Mouse (Mus musculus) left cerebral cortex, adult 11 months (tissue): ENCODE data around the gene Tgfbr3l.
A peak's percentile ranks its signal among the peaks of the same experiment; 100 is the strongest.
"Not testable (repeated sequence)": the region's sequence is repeated elsewhere in the genome, so short reads cannot be mapped to it uniquely, and the experiment has no call there.

Experiments used
- DNase-seq: peaks from one replicate; pipeline ENCODE4 v3.0.0; 2022; ENCODE audit warnings: low spot score

Gene Tgfbr3l

GRCm38 (mm10) chr8:4237814-4238433, 10.1 kb upstream of the Tgfbr3l start:
- no peak for DNase-seq

- peak; percentile 100 for DNase-seq
These were observed 9.4 kb upstream of the Tgfbr3l start, which contains the start of the genes Map2k7 and Gm49320 for GRCm38 (mm10) chr8:4238434-4239192. Gene Map2k7, plus strand, starts transcription at chr8:4238740. Gene Gm49320, plus strand, starts transcription at chr8:4238865.

- no peak for DNase-seq
These were observed 8.7 kb upstream of the Tgfbr3l start for GRCm38 (mm10) chr8:4239193-4239890.

GRCm38 (mm10) chr8:4245061-4245460, 3.0 kb upstream of the Tgfbr3l start:
- DNase-seq: no peak

DNA sequence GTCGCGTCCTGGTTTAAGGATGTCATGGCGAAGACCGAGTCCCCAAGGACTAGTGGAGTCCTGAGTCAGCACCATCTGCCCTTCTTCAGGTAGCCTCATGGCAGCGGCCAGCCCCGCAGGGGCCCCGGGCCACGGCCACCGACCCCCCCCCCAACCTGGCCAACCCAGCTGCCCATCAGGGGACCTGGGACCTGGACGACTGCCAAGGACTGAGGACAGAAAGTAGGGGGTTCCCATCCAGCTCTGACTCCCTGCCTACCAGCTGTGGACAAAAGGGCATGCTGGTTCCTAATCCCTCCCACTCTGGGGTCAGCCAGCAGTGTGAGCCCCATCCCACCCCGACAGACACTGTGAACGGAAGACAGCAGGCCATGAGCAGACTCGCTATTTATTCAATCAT, 2.3 kb upstream of the Tgfbr3l start:
- no peak for DNase-seq

- DNase-seq: no peak
These were observed 773 bp upstream of the Tgfbr3l start for GRCm38 (mm10) chr8:4247241-4247640.

DNA sequence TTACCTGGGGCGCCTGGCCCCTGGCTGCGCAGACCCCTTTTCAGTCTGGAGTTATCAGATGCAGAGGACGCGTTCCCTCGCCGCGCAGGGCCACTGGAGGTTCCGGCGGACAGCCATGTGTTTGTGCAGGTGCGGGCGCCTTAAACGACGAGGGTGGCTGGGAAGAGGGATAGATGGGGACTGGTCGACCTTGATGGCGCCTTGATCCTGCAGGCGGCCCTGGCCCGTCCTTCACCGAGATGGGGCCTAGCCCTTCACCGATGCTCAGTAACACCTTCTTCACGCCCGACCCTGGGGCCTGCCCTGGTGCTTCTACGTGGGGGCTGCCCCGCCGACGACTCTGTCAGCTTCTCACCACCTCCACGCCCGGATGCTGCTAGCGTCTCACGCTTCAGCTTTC, 1.2 kb downstream of the Tgfbr3l start:
- no peak for DNase-seq

DNA sequence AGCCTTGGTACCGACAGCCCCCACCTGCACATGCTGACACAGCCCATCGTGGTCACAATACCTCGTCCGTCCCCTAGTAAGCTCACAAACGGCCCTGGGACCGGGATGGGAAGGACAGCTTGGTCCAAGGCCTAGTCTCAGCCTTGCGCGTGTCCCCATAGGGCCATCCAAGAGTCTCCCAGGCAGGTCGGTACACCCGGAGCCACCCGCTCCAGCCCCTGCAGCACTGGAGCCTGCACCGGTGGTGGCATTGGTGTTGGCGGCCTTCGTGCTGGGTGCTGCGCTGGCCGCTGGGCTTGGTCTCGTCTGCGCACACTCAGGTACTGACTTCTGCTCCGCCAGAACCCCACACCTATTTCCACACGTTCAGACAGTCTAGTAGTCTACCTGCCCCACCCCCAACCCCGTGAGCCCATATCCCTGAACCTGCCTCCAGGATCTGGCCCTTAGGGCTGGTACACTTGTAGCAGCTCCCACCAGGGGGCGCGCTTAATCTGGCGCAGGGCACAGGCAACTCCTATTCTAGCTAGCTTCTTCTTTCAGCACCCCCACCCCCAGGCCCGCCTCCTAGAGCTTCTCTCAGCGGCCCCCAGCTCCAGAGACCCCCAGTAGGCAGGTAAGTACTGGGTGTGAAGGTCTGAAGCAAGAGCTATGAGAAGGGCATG, 2.4 kb downstream of the Tgfbr3l start:
- peak; percentile 70 for DNase-seq

DNA sequence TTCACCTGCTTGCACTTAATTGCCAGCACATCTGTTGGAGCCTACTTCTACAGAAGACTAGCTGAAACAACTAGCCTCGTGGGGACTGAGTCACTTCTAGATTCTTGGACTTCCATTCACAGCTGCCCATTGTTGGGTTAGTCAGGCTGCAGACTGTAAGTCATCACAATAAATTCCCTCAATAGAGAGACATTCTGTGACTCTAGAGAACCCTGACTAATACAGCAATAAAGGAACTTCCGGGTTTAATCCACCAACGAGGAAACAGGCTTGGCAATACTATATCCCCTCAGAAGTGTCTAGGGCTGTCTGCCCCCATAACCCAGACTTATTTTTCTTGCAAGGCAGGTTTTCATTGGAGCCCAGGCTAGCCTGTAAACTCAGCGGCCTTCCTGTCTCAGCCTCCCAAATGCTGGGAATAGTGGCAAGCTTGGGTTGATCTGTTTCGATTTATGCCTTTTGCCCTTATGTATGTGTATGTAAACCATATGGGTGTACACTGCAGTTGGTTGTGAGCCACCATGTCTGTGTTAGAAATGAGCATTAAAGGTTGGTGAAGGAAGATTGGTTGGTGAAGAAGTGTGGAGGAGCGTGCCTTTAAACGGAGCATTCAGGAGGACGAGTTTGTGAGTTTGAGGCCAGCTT, 4.2 kb downstream of the Tgfbr3l start:
- no peak for DNase-seq

DNA sequence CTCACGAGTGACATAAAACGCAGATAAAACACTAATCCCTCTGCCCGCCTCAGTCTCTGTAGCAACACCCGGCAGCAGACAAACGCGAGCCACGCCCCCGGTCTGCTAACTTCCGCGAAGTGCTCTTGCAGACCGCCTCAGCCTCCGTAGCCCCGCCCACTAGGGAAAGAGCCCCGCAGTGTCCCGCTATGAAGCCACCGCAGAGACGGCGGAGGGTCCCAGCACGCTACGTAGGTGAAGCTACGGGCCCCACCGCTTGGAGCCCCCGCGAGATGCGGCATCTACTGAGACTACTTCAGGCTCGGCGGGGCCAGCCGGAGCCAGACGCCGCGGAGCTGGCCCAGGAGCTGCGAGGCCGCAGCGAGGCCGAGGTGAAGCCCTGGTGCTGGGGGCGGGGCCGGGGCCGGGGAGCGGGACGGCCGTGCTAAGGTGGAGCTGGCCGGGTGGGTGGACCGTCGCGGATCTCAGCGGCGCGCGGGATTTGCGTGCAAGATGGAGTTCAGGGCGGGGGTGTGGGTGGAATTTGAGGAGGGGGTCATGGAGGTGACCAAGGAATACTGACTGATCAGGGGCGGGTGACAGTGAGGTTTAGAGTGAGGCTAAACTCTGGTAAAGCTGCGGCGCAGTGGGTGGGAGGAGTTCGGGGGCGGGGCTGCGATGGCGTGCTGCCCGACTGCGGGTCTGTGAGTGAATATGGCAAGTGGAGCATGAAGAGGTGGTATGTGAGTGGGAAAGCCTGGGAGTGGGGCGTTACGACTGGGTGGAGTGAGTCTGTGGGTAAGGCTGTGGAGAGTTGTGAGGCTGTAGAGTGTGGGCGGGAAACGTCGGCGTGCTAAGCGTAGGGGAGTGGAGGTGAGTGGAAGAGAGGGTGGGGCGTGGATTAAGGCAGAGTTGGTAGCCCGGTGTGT, 5.2 kb downstream of the Tgfbr3l start, which contains the start of gene Snapc2:
Gene Snapc2, plus strand, starts transcription at position 147 of the 908 bp plus-strand sequence.
- peak; percentile 90 for DNase-seq

DNA sequence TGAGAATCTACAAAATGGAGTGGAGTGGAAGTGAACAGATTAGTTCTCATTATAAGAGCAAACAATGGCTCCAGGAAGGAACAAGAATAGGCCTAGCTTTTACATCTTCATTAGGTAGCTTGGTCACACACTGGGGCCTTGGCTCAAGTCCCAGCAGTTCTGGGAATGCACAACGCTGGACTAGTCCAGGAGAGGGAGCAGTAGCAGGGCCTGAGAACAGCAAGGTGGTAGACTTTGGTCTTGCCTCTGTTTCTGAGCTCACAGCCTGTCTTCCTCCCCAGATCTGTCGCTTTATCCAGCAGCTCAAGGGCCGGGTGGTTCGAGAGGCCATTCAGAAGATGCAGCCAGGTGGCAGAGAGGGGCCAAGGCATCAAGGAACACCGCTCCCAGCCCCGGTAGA, 6.0 kb downstream of the Tgfbr3l start:
- no peak for DNase-seq

- DNase-seq: not testable (repeated sequence)
These were observed 7.5 kb downstream of the Tgfbr3l start for GRCm38 (mm10) chr8:4255471-4255870.

DNA sequence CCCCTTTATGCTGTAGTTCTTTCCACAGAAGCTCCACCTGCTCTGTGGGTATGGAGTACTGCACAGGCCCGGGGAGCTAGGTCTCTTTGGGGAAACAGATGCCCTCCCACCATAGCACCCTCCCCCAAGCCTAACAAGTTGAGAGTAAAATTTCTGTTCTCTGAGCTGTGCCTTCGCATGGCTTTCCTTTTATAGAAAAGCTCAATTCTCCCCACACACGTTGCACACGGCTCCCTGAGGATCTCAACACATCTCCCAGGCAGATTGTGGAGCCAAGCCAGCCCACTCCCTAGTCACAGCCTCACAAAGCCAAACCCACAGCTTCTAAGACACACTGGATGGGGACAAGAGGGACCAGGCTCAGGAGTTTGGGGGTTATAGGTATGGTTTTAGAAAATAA, 8.9 kb downstream of the Tgfbr3l start:
- peak; percentile 81 for DNase-seq

DNA sequence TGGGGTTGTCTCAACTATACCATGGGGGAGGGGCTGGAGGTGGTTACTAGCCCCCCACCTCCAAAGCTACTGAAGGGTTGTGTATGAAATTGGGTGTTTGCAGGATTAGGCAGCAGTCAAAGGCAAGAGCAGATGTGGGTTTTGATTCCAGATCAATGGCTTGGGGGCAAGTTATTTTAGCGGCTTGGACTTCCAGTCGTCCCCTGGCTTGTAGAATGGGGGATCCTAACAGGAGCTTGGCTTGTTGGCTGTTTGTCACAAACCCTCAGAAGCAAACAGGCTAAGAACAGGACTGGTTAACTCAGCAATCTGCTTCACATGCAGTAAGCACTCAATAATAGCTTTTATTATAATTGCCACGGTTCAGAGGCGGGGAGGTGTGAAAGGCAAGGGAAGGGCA, 9.3 kb downstream of the Tgfbr3l start:
- no peak for DNase-seq

GRCm38 (mm10) chr8:4258233-4258632, 10.2 kb downstream of the Tgfbr3l start:
- DNase-seq: no peak

DNA sequence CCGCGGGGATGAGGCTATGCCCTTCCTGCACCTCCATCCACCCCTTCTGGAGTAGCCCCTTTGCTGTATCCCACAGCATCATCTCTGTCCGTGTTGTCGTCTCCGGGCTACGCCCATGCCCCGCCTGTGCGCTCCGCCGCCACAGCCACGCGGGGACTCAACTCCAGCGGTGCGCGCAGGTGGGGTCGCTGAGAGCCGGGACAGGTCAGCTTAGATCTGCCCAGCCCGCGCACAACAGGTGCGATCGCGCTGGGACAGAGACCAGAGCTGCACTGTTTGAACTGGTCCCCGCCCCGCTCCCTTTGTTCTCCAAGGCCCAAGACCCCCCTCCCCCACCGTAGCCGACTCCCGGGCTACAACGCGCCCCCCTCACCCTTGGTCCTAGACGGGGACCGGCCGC, 10.7 kb downstream of the Tgfbr3l start:
- DNase-seq: no peak

- peak; percentile 90 for DNase-seq
These were observed 11.3 kb downstream of the Tgfbr3l start, which contains the start of gene Ctxn1 for GRCm38 (mm10) chr8:4259125-4259804. Gene Ctxn1, minus strand, starts transcription at chr8:4259274.

- no peak for DNase-seq
These were observed 11.8 kb downstream of the Tgfbr3l start for GRCm38 (mm10) chr8:4259805-4260170.

- no peak for DNase-seq
These were observed 15.2 kb downstream of the Tgfbr3l start for GRCm38 (mm10) chr8:4263105-4263791.
